Comparison of ENCODE assay signal across 1 mouse cellular context in genomic region chr7:127113614-127114259, GRCm38 (mm10).
TF ChIP-seq lines count a peak whose summit lies in the region.

No protein-coding gene starts in this region.

TF ChIP-seq in CH12.LX, 34 proteins besides CTCF, POLR2A, EP300 and RAD21 (continued from another document):
- TF ChIP-seq MEF2A (IDR thresholded peaks at IDR 0.05; ENCODE audit: borderline replicate concordance, low read depth, low read length) (0 out of 2 replicates have a peak, but pooled peaks have one; percentile 25), CHD2 (IDR thresholded peaks at IDR 0.05; ENCODE audit: low read length) (no peak), TCF12 (IDR thresholded peaks at IDR 0.05; ENCODE audit: low read depth, low read length) (peak; percentile 46; the same call in 1 of the 2 replicates), MAZ (IDR thresholded peaks at IDR 0.05; ENCODE audit: low read depth, low read length) (0 out of 2 replicates have a peak, but pooled peaks have one; percentile 12), UBTF (IDR thresholded peaks at IDR 0.05; ENCODE audit: low read depth, low read length) (no peak), KAT2A (IDR thresholded peaks at IDR 0.05; ENCODE audit: insufficient replicate concordance, low read length) (no peak), E2F4 (IDR thresholded peaks at IDR 0.05; ENCODE audit: insufficient replicate concordance, low read depth, low read length) (no peak), ZKSCAN1 (IDR thresholded peaks at IDR 0.05; ENCODE audit: borderline replicate concordance, low read depth, low read length) (no peak), ZNF384 (IDR thresholded peaks at IDR 0.05; ENCODE audit: low read depth, low read length) (no peak), POLR2AphosphoS2 (IDR thresholded peaks at IDR 0.05; ENCODE audit: low read depth, low read length) (no peak), SMC3 (IDR thresholded peaks at IDR 0.05; ENCODE audit: low read depth, low read length) (no peak), RCOR1 (conservative IDR thresholded peaks at IDR 0.05; ENCODE audit: low read depth, low read length) (no peak), USF2 (conservative IDR thresholded peaks at IDR 0.05; ENCODE audit: low read depth, low read length) (no peak), MYC (IDR thresholded peaks at IDR 0.05; ENCODE audit: low read depth, low read length) (peak; percentile 39; the same call in 1 of the 2 replicates), JUND (conservative IDR thresholded peaks at IDR 0.05; ENCODE audit: low read depth, low read length) (no peak), ELF1 (IDR thresholded peaks at IDR 0.05; ENCODE audit: low read depth, low read length) (peak; percentile 38; the same call in 1 of the 2 replicates), CHD1 (IDR thresholded peaks at IDR 0.05; ENCODE audit: low read depth, low read length) (no peak), IRF4 (IDR thresholded peaks at IDR 0.05; ENCODE audit: low read depth, low read length) (no peak; the same call in 1 of the 2 replicates), NRF1 (IDR thresholded peaks at IDR 0.05; ENCODE audit: low read depth, low read length) (peak; percentile 55), GABPA (IDR thresholded peaks at IDR 0.05; ENCODE audit: insufficient replicate concordance, low read depth, low read length) (no peak), USF1 (IDR thresholded peaks at IDR 0.05; ENCODE audit: low read depth, low read length) (no peak), PAX5 (IDR thresholded peaks at IDR 0.05; ENCODE audit: low read length) (no peak), ZC3H11A (IDR thresholded peaks at IDR 0.05; ENCODE audit: low read depth, low read length) (no peak), ETS1 (conservative IDR thresholded peaks at IDR 0.05; ENCODE audit: low read depth, low read length) (peak; percentile 64), TBP (conservative IDR thresholded peaks at IDR 0.05; ENCODE audit: low read depth, low read length) (peak; percentile 52; the same call in 1 of the 2 replicates), HCFC1 (IDR thresholded peaks at IDR 0.05; ENCODE audit: low read depth, low read length) (no peak), MAX (IDR thresholded peaks at IDR 0.05; ENCODE audit: low read length) (no peak), SIN3A (IDR thresholded peaks at IDR 0.05; ENCODE audit: low read length) (no peak; the same call in 1 of the 2 replicates), BHLHE40 (IDR thresholded peaks at IDR 0.05; ENCODE audit: low read depth, low read length) (peak; percentile 79), JUN (IDR thresholded peaks at IDR 0.05; ENCODE audit: insufficient read depth, low read depth, low read length) (no peak), MAFK (IDR thresholded peaks at IDR 0.05; ENCODE audit: insufficient replicate concordance, low read length) (no peak)
TF ChIP-seq in CH12.LX: peak in this region for 12.
